Mouse (Mus musculus) heart, postnatal 14 days (tissue): ENCODE results near the gene Nr2e3. TPM values are rescaled to one million over a fixed set of nuclear protein-coding genes. Genes with fewer than 3 reads are reported as not detected.
"Not testable (repeated sequence)": the region's sequence is repeated elsewhere in the genome, so short reads cannot be mapped to it uniquely, and the experiment has no call there.

Source experiments
- DNase-seq, 2 experiments: peaks; one replicate each; pipeline ENCODE4 v3.0.0; 2021 to 2022
- intact Hi-C: fragments of 180-260 bp; cut with DNase I; formaldehyde crosslinking; loops from one replicate; pipeline ENCODE4 v1.15.1; 2025
- total RNA-seq, 2 experiments: library from RNA; stranded (reverse); gene quantifications; 2 replicates each; pipeline ENCODE4 v1.2.3; 2021

The Nr2e3 gene
- total RNA-seq, 2 experiments from 2014 or later, result not detected

GRCm38 (mm10) chr9:59951943-59952342, 8.5 kb downstream of the Nr2e3 start:
- no peak for DNase-seq
- intact Hi-C loops, result no loop called here

DNA sequence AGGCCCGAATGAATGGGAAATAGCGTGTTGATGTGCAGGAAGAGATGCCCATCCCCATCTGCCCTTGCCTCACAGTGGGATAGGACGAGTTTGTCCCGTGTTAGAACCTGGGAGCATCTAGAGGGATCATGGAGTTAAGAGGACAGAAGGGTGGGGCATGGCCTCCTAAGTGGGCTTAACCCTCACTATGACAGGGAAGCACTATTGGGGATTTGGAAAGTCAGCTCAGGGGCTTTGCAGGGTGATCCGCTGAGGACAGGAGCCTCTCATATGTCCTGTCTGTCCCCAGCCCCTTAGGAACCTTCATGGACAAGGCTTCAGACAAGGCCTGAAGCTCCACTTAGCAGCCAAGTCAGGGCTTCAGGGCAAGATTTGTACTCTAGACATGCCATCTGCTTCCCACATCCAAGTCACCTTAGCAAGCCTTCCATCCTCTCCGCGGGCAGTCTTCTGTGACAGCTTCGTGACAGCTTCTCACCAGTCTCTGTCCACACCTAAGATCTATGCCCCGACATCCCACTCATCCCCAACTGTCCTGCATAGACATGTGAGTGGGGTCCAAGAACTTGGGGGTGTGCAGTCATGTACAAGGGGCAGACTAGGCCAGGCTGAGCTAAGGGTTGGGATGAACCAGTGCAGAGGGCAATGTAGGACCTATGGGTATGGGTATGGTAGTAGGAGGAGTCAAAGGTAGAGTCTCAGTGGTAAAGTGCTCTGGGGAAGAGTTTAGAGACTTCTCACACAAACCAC, 9.3 kb downstream of the Nr2e3 start:
- DNase-seq, result no peak
- intact Hi-C loops, result no loop called here

DNA sequence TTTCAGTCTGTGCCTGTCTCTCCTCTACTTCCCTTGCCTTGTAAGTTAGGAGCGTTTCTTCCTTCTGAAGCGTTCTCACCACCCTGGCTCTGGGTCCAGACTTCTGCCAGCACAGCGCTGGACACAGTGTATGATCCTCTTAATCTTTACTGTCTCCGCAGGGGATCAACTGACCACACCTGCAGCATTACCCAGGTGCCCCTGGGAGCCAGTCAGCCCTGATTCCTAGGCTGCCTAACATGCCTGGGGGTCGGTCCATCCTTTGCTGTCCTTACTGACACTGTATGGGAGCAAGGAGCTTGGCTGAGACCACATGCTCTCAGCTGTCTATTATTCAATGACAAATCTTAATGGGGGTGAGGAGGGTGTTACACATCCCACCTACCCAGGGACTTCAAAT, 10.5 kb downstream of the Nr2e3 start:
- intact Hi-C loops, result no loop called here
- no peak for DNase-seq

GRCm38 (mm10) chr9:59949511-59949910, 10.9 kb downstream of the Nr2e3 start:
- intact Hi-C loops, result no loop called here
- DNase-seq, result no peak

DNA sequence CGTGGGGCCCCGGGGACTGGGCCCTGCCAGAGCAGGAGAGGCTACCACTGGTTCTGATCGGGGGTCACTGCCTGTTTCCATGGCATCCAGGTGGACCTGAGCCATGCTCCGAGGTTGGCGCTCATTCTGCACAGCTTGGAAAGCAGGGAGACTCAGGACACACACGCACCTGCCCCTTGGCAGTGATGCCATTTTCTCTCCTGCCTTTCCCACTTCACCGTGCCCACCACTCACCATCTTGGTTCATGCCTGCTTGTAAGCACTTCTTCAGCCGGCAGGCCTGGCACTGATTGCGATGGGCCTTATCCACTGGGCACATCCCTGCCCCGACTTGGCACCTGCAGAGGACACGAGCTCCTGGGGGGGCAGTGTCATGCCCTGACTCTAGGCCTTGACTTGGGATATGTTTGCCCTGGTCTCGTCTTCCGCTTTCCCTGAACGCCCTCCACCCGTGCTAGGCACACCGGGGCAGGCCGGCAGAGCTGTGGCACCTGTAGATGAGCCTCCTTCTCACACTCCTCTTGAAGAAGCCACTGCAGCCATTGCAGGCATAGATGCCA, 11.7 kb downstream of the Nr2e3 start:
- intact Hi-C loops, result no loop called here
- DNase-seq, result no peak

DNA sequence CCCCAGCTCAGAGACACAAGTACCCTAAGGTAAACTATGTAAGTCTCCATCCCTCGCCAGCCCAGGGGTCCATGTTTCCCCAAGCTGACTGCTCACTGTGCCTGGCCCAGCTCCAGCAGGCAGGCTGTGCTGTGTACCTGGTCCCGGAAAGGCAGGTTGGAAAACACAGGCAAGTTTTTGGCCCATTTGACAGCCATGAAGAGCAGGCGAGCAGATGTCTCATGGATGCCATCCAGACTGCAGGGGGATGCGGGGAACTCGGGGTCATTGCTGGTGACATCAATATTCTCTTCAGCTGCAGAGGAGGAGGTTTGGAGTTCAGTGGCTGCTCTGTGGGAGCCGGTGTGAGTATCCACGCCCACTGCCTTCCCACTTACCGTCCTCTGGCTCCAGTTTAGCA, 12.2 kb downstream of the Nr2e3 start:
- intact Hi-C loops, result no loop called here
- DNase-seq, result no peak

GRCm38 (mm10) chr9:59947271-59947670, 13.2 kb downstream of the Nr2e3 start:
- intact Hi-C loops, result no loop called here
- DNase-seq, result no peak

GRCm38 (mm10) chr9:59945241-59945640, 15.2 kb downstream of the Nr2e3 start:
- intact Hi-C loops, result no loop called here
- no peak for DNase-seq

- intact Hi-C loops, result no loop called here
- DNase-seq, result no peak
Measured at GRCm38 (mm10) chr9:59943826-59944225, 16.6 kb downstream of the Nr2e3 start.

GRCm38 (mm10) chr9:59942501-59943085, 17.9 kb downstream of the Nr2e3 start:
- DNase-seq, result no peak
- intact Hi-C loops, result no loop called here

- no peak for DNase-seq
- intact Hi-C loops, result no loop called here
Measured at GRCm38 (mm10) chr9:59941885-59942350, 18.5 kb downstream of the Nr2e3 start.

GRCm38 (mm10) chr9:59940913-59941884, 19.3 kb downstream of the Nr2e3 start:
- intact Hi-C loops, result no loop called here
- DNase-seq, result no peak

GRCm38 (mm10) chr9:59939691-59940090, 20.8 kb downstream of the Nr2e3 start:
- intact Hi-C loops, result no loop called here
- DNase-seq, result no peak

DNA sequence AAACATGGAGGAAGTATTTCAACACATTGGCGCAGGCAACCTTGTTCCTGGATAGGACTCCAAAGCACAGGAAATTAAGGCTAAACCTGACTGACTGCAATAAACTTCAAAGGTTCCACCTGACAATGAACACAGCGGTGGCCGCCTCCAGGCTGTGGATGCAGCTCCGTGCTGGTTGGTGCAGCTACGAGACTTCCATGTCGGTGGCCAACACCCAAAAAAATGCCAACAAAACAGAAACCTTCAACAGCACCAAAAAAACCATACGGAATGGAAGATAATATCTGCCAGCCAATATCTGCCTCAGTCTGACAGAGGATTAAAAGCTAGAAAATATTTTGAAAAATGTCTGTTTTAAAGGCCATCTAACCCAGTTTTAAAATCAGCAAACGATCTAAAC, 21.9 kb downstream of the Nr2e3 start:
- intact Hi-C loops, result no loop called here
- no peak for DNase-seq

DNA sequence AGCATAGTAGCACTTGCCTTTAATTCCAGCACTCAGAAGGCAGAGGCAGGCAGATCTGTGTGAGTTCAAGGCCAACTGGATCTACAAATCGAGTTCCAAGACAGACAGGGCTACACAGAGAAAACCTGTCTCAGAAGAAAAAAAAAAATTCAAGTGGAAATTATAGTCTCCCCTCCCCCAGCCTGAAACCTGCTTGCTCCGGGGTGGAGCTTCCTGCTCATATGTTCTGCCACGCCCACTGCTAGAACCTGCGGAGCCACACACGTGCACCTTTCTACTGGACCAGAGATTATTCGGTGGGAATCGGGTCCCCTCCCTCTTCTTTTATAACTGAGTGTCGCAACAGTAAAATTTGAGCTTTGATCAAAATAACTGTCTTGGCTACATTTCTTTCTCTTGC, 24.6 kb downstream of the Nr2e3 start:
- DNase-seq, intact Hi-C loops: not testable (repeated sequence)

GRCm38 (mm10) chr9:59930248-59930647, 30.2 kb downstream of the Nr2e3 start:
- DNase-seq, result no peak
- intact Hi-C loops, result no loop called here

GRCm38 (mm10) chr9:59914761-59915160, 45.7 kb downstream of the Nr2e3 start:
- DNase-seq, result no peak
- intact Hi-C loops, result no loop called here

- intact Hi-C loops, result no loop called here
- no peak for DNase-seq
Measured at GRCm38 (mm10) chr9:59903382-59903781, 57.1 kb downstream of the Nr2e3 start.
